Mouse (Mus musculus): ENCODE data around the gene Hesx1. TPM values are rescaled to one million over a fixed set of nuclear protein-coding genes. Genes with fewer than 3 reads are reported as not detected.
A peak's percentile ranks its signal among the peaks of the same experiment; 100 is the strongest.

The Hesx1 gene
- polyA plus RNA-seq, 1 experiment from 2014 or later, result 0.20 TPM

DNA sequence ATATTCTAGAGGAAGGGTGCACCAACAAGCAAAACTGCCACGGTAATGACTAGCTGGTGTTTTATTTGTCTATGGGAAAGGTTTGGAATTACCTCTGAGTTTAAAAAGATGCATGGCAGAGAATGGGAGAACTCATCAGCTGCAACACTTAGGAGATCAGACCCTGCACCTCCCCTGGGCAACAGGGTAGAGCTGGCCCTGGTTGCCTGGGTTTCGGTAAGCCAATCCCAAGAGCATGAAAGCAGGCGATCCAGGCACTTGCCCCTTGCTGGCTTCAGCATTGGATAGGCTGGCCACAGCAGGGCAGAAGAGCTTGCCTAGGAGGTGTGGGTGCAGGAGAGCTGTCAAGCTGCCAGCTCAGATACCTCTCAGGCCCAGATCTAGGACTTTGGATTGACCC lies 14.4 kb upstream of the Hesx1 start:
- Histone ChIP-seq H3K4me1 (peaks cover 5% of the 10 kb centered on the region; the same call in 1 of the 2 replicates), H3K27me3 (replicated peaks) (no peaks in the 10 kb centered on the region), H3K9me3 (replicated peaks) (peaks cover 7% of the 10 kb centered on the region; the same call in 1 of the 2 replicates), H3K27ac (replicated peaks) (no peak overlapping the region), H3K4me2 (no peak overlapping the region), H3K36me3 (no peaks in the 10 kb centered on the region), H3K4me3 (replicated peaks) (no peak overlapping the region), H3K9ac (replicated peaks) (no peak overlapping the region)
- no peak for ATAC-seq (ENCODE audit: low FRiP score)
- WGBS, result 97% methylated on average over 3 of the region's 3 CpGs

GRCm38 (mm10) chr14:26981021-26981420 lies 13.2 kb upstream of the Hesx1 start:
- no peak for ATAC-seq (ENCODE audit: low FRiP score)
- WGBS, result 96% methylated on average over 8 of the region's 8 CpGs

GRCm38 (mm10) chr14:26981494-26982149 lies 12.6 kb upstream of the Hesx1 start:
- Histone ChIP-seq H3K4me2 (no peak overlapping the region), H3K4me1 (peaks cover 5% of the 10 kb centered on the region; the same call in 1 of the 2 replicates), H3K9ac (replicated peaks) (no peak overlapping the region), H3K9me3 (replicated peaks) (peaks cover 7% of the 10 kb centered on the region; the same call in 1 of the 2 replicates), H3K27me3 (replicated peaks) (no peaks in the 10 kb centered on the region), H3K36me3 (no peaks in the 10 kb centered on the region), H3K4me3 (replicated peaks) (no peak overlapping the region), H3K27ac (replicated peaks) (no peak overlapping the region)
- no peak for ATAC-seq (ENCODE audit: low FRiP score)
- WGBS, result 58% methylated on average over 5 of the region's 5 CpGs

More at GRCm38 (mm10) chr14:26981021-26981420, 13.2 kb upstream of the Hesx1 start:
- no peaks in the 10 kb centered on the region for H3K36me3 ChIP-seq
- no peak overlapping the region for H3K4me2 ChIP-seq
- H3K9me3 ChIP-seq (replicated peaks), result peaks cover 7% of the 10 kb centered on the region; the same call in 1 of the 2 replicates
- no peak overlapping the region for H3K9ac ChIP-seq (replicated peaks)
- peaks cover 5% of the 10 kb centered on the region; the same call in 1 of the 2 replicates for H3K4me1 ChIP-seq
- no peaks in the 10 kb centered on the region for H3K27me3 ChIP-seq (replicated peaks)
- no peak overlapping the region for H3K27ac ChIP-seq (replicated peaks)
- no peak overlapping the region for H3K4me3 ChIP-seq (replicated peaks)

DNA sequence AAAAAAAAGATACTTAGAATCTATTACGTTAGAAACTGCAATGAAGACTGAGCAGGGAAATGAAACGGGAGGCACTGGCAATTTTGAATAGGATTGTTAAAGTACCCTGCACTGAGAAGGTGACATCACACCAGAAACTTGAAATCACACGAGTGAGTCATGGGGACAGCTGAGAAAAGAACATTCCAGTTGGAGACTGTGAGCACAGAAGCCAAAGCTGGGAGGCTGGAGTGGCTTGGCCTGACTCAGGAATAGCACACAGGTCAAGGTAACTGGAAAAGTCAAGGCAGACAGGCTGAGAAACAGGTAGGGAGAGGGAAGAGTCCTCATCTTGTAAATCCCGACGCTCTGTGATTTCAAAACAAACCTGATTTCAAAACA lies 12.1 kb upstream of the Hesx1 start:
- Histone ChIP-seq H3K9ac (replicated peaks) (no peak overlapping the region), H3K36me3 (no peaks in the 10 kb centered on the region), H3K27ac (replicated peaks) (no peak overlapping the region), H3K27me3 (replicated peaks) (no peaks in the 10 kb centered on the region), H3K9me3 (replicated peaks) (peaks cover 7% of the 10 kb centered on the region; the same call in 1 of the 2 replicates), H3K4me1 (no peaks in the 10 kb centered on the region), H3K4me2 (no peak overlapping the region), H3K4me3 (replicated peaks) (no peak overlapping the region)
- no peak for ATAC-seq (ENCODE audit: low FRiP score)
- 83% methylated on average over 5 of the region's 5 CpGs for WGBS

DNA sequence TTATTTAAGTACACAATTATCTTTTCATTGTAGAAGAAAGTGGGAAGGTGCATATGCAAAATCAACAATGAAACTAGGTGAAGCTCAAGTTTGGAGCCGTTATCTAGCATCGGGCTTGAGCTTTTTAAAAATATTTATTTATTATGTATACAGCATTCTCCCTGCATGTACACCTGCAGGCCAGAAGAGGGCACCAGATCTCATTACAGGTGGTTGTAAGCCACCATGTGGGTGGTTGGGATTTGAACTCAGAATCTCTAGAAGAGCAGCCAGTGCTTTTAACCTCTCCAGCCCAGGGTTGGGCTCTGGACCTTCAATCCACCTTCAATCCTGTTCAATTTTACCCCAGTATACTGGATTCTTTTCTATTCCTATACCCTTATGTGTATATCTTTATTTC lies 5.5 kb upstream of the Hesx1 start:
- WGBS, result 81% methylated on average over 2 of the region's 2 CpGs
- Histone ChIP-seq H3K27ac (replicated peaks) (no peak overlapping the region), H3K4me1 (no peaks in the 10 kb centered on the region), H3K27me3 (replicated peaks) (no peaks in the 10 kb centered on the region), H3K9me3 (replicated peaks) (no peaks in the 10 kb centered on the region), H3K36me3 (no peaks in the 10 kb centered on the region), H3K4me3 (replicated peaks) (no peak overlapping the region), H3K9ac (replicated peaks) (no peak overlapping the region), H3K4me2 (no peak overlapping the region)
- no peak for ATAC-seq (ENCODE audit: low FRiP score)

GRCm38 (mm10) chr14:26991622-26992021 lies 2.6 kb upstream of the Hesx1 start:
- no peak overlapping the region for H3K27ac ChIP-seq (replicated peaks)
- H3K4me2 ChIP-seq, result no peak overlapping the region
- no peak for ATAC-seq (ENCODE audit: low FRiP score)
- no peaks in the 10 kb centered on the region for H3K27me3 ChIP-seq (replicated peaks)
- no peaks in the 10 kb centered on the region for H3K9me3 ChIP-seq (replicated peaks)
- no peak overlapping the region for H3K4me3 ChIP-seq (replicated peaks)
- 43% methylated on average over 18 of the region's 18 CpGs for WGBS
- peaks cover 9% of the 10 kb centered on the region for H3K4me1 ChIP-seq
- no peaks in the 10 kb centered on the region for H3K36me3 ChIP-seq
- H3K9ac ChIP-seq (replicated peaks), result no peak overlapping the region

- no peaks in the 10 kb centered on the region for H3K36me3 ChIP-seq
- H3K9me3 ChIP-seq (replicated peaks), result no peaks in the 10 kb centered on the region
- WGBS, result 84% methylated on average over 3 of the region's 3 CpGs
- no peaks in the 10 kb centered on the region for H3K27me3 ChIP-seq (replicated peaks)
- H3K4me2 ChIP-seq, result no peak overlapping the region
- peaks cover 9% of the 10 kb centered on the region for H3K4me1 ChIP-seq
- no peak overlapping the region for H3K27ac ChIP-seq (replicated peaks)
- H3K4me3 ChIP-seq (replicated peaks), result no peak overlapping the region
- H3K9ac ChIP-seq (replicated peaks), result no peak overlapping the region
- no peak for ATAC-seq (ENCODE audit: low FRiP score)
These were observed 789 bp upstream of the Hesx1 start for GRCm38 (mm10) chr14:26993427-26993826.

DNA sequence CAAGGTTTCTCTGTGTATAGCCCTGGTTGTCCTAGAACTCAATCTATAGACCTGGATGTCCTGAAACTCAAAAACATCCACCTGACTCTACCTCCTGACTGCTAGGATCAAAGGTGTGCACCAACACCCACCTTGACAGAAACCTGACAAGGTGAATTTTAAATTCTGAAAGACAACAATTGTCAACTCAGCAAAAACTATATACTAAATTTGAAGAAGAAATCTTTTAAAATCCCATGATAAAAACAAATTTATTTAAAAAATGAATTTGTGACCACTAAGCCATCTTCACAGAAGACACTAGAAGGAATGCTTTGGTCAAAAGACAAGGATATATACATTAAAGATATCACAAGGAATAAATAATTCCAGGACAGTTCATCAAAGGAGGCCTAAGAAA lies 2.0 kb downstream of the Hesx1 start:
- H3K27ac ChIP-seq (replicated peaks), result no peak overlapping the region
- no peaks in the 10 kb centered on the region for H3K36me3 ChIP-seq
- H3K9me3 ChIP-seq (replicated peaks), result no peaks in the 10 kb centered on the region
- H3K4me2 ChIP-seq, result no peak overlapping the region
- H3K9ac ChIP-seq (replicated peaks), result no peak overlapping the region
- ATAC-seq (ENCODE audit: low FRiP score), result no peak
- peaks cover 13% of the 10 kb centered on the region for H3K4me1 ChIP-seq
- no peak overlapping the region for H3K4me3 ChIP-seq (replicated peaks)
- peaks cover 1% of the 10 kb centered on the region; the same call in 1 of the 2 replicates for H3K27me3 ChIP-seq (replicated peaks)

DNA sequence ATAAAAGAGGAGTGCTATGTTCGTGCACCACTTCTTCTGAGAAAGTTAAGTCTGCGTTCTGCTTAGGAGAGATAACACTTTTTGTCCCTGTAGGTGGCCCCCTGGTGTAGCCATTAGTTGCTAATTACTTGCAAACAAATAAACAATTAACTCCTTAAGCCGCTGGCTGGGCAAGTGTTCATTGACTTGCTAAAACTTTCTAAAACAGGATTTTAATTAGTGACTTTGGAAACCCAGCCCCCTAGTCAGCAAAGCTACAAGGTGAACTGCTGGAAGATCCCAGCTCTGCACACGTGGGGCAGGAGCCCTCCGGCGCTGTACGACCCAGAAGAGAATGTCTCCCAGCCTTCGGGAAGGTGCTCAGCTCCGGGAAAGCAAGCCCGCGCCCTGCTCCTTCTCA lies 6.2 kb downstream of the Hesx1 start:
- Histone ChIP-seq H3K4me2 (peak overlapping the region; percentile 11), H3K9me3 (replicated peaks) (no peaks in the 10 kb centered on the region), H3K9ac (replicated peaks) (no peak overlapping the region), H3K4me3 (replicated peaks) (no peak overlapping the region), H3K27me3 (replicated peaks) (peaks cover 2% of the 10 kb centered on the region; the same call in 1 of the 2 replicates), H3K4me1 (peaks cover 5% of the 10 kb centered on the region), H3K27ac (replicated peaks) (no peak overlapping the region), H3K36me3 (no peaks in the 10 kb centered on the region)
- WGBS, result 2% methylated on average over 11 of the region's 11 CpGs
- no peak for ATAC-seq (ENCODE audit: low FRiP score)

DNA sequence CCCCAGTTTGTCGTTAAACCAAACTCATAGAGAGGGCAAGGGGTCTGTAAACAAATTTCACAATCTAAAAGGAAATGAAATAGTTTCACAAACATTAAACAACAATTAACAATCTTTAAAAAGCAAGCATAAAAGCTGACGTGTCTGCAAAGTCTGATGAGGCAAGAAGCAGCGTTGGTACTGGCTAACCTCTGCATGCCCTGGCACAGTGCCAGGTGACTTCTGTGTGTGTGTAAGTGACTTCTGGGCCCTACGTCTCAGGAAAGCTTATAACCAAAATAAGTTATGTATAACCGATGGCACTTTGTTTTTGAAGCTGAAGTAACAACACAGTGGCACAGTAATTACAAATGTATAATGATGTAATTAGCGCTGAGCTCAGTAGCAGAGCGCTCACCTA lies 10.7 kb downstream of the Hesx1 start:
- no peak overlapping the region for H3K4me3 ChIP-seq (replicated peaks)
- peaks cover 5% of the 10 kb centered on the region for H3K4me1 ChIP-seq
- WGBS, result 78% methylated on average over 7 of the region's 7 CpGs
- no peak for ATAC-seq (ENCODE audit: low FRiP score)
- H3K4me2 ChIP-seq, result no peak overlapping the region
- peaks cover 2% of the 10 kb centered on the region; the same call in 1 of the 2 replicates for H3K27me3 ChIP-seq (replicated peaks)
- no peaks in the 10 kb centered on the region for H3K9me3 ChIP-seq (replicated peaks)
- H3K36me3 ChIP-seq, result no peaks in the 10 kb centered on the region
- no peak overlapping the region for H3K27ac ChIP-seq (replicated peaks)
- no peak overlapping the region for H3K9ac ChIP-seq (replicated peaks)

GRCm38 (mm10) chr14:27005937-27006336 lies 11.7 kb downstream of the Hesx1 start:
- H3K4me1 ChIP-seq, result no peaks in the 10 kb centered on the region
- no peak overlapping the region for H3K4me3 ChIP-seq (replicated peaks)
- no peak for ATAC-seq (ENCODE audit: low FRiP score)
- no peaks in the 10 kb centered on the region for H3K9me3 ChIP-seq (replicated peaks)
- H3K27me3 ChIP-seq (replicated peaks), result 0 out of 2 replicates have a peak, but pooled peaks cover 2% of the 10 kb centered on the region
- no peak overlapping the region for H3K27ac ChIP-seq (replicated peaks)
- WGBS, result 35% methylated on average over 6 of the region's 6 CpGs
- H3K9ac ChIP-seq (replicated peaks), result no peak overlapping the region
- no peak overlapping the region for H3K4me2 ChIP-seq
- no peaks in the 10 kb centered on the region for H3K36me3 ChIP-seq

GRCm38 (mm10) chr14:27011561-27011960 lies 17.3 kb downstream of the Hesx1 start:
- Histone ChIP-seq H3K4me1 (no peaks in the 10 kb centered on the region), H3K9ac (replicated peaks) (no peak overlapping the region), H3K9me3 (replicated peaks) (no peaks in the 10 kb centered on the region), H3K27me3 (replicated peaks) (no peaks in the 10 kb centered on the region), H3K4me3 (replicated peaks) (no peak overlapping the region), H3K36me3 (no peaks in the 10 kb centered on the region), H3K4me2 (no peak overlapping the region), H3K27ac (replicated peaks) (no peak overlapping the region)
- WGBS, result 86% methylated on average over 5 of the region's 5 CpGs
- no peak for ATAC-seq (ENCODE audit: low FRiP score)
